Mouse (Mus musculus) liver, adult 2 months (tissue): ENCODE results near the gene Ambra1.

Experiments
- CTCF ChIP-seq: fragments of 200-500 bp; IDR thresholded peaks from 2 replicates; pipeline ENCODE4 v1.5.1; 2011; ENCODE audit warnings: low read depth, low read length, control low read depth
- POLR2A ChIP-seq: fragments of 200-500 bp; IDR thresholded peaks from 2 replicates; pipeline ENCODE4 v1.6.1; 2011; ENCODE audit warnings: low read length, control low read depth; ENCODE audit not compliant: insufficient read depth; ENCODE audit errors: extremely low read depth

- no peak for TF ChIP-seq CTCF
- TF ChIP-seq POLR2A: no peak
Observed at GRCm38 (mm10) chr2:91852446-91853191, 122.7 kb downstream of the Ambra1 start.
